Mouse (Mus musculus) hindbrain, embryonic 12.5 days (tissue): ENCODE results near the gene Mmp17. TPM values are rescaled to one million over a fixed set of nuclear protein-coding genes. Genes with fewer than 3 reads are reported as not detected.
"Not testable (repeated sequence)": the region's sequence is repeated elsewhere in the genome, so short reads cannot be mapped to it uniquely, and the experiment has no call there.

ENCODE experiments used
- ATAC-seq: fragments of 200-750 bp; cut with Nextera tagmentation; 2 replicates; pipeline ENCODE4 v1.8.0; 2017; ENCODE audit warnings: moderate TSS enrichment; ENCODE audit not compliant: low FRiP score
- H3K27ac ChIP-seq: fragments of 300-500 bp; sonication (generic); 2 replicates; pipeline ENCODE4 v1.5.1; 2016; ENCODE audit warnings: mild to moderate bottlenecking
- H3K27me3 ChIP-seq: fragments of 300-500 bp; sonication (generic); 2 replicates; pipeline ENCODE4 v1.6.1; 2016; ENCODE audit warnings: mild to moderate bottlenecking
- H3K36me3 ChIP-seq: fragments of 300-500 bp; sonication (generic); 2 replicates; pipeline ENCODE4 v1.6.1; 2016; ENCODE audit warnings: mild to moderate bottlenecking
- H3K4me1 ChIP-seq: fragments of 300-500 bp; sonication (generic); 2 replicates; pipeline ENCODE4 v1.6.1; 2016
- H3K4me2 ChIP-seq: fragments of 300-500 bp; sonication (generic); replicated peaks from 2 replicates; pipeline ENCODE4 v1.6.1; 2016; ENCODE audit warnings: mild to moderate bottlenecking
- H3K4me3 ChIP-seq: fragments of 300-500 bp; sonication (generic); 2 replicates; pipeline ENCODE4 v1.5.1; 2016; ENCODE audit warnings: mild to moderate bottlenecking
- H3K9ac ChIP-seq: fragments of 300-500 bp; sonication (generic); 2 replicates; pipeline ENCODE4 v1.6.1; 2016; ENCODE audit warnings: mild to moderate bottlenecking, moderate library complexity
- H3K9me3 ChIP-seq: fragments of 300-500 bp; sonication (generic); replicated peaks from 2 replicates; pipeline ENCODE4 v1.6.1; 2016; ENCODE audit warnings: mild to moderate bottlenecking
- WGBS: fragments of 180-500 bp; shearing (Covaris S2); methylation state at CpG from one replicate; pipeline ENCODE4 v1.1.7; 2016; 5-methylcytosine and 5-hydroxymethylcytosine counted together
- polyA plus RNA-seq: library from polyadenylated mRNA; unstranded; fragments of >200 nt; fragmentation: Nextera tagmentation; extraction: Ambion mirVana; gene quantifications from 2 replicates; pipeline ENCODE4 v1.2.1, GENCODE M21; 2016

Mmp17 gene
- polyA plus RNA-seq, 1 experiment from 2014 or later = 8.5 TPM

DNA sequence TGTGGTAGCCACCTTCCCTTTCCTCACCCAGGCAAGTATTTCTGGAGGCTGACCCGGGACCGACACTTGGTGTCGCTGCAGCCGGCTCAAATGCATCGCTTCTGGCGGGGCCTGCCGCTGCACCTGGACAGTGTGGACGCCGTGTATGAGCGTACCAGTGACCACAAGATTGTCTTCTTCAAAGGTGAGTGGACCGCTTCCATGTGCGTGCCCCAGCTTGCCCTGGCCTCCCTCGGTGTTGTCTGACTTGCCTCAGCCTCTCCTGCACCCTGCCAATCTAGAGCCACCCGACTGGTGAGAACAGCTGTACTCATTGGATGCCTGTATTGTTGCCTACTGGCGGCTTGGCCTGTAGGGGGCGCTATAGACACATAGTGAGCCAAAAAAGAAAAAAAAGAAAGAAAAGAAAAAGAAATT, 18.1 kb downstream of the Mmp17 start:
- no peaks in the 10 kb centered on the region for H3K27me3 ChIP-seq
- peaks cover 37% of the 10 kb centered on the region for H3K36me3 ChIP-seq
- no peak overlapping the region for H3K9ac ChIP-seq
- H3K27ac ChIP-seq = no peak overlapping the region
- H3K4me3 ChIP-seq = no peak overlapping the region
- H3K9me3 ChIP-seq = no peaks in the 10 kb centered on the region
- no peak for ATAC-seq
- no peaks in the 10 kb centered on the region for H3K4me1 ChIP-seq
- no peak overlapping the region for H3K4me2 ChIP-seq
- WGBS = 33% methylated on average over 16 of the region's 16 CpGs

DNA sequence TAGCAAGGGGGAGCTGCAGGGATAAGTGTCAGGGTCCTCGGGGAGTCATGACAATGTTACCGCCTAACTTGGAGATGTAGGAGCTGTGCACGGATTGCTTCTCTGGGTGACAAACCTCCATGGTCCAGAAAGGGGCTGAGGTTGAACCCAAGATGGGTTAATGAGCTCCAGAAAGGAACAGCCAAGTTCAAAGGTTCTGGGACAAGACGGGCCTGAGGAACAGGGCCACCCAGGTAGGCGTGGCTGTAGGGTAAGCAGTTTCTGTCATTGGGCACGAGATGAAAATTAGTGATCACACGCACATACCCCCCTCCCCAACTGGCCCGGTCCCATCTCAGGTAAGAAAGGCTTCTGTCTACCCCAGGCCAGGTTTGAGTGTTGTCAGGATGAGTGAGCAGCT, 23.5 kb downstream of the Mmp17 start:
- Histone ChIP-seq H3K4me3 (no peak overlapping the region), H3K9ac (no peak overlapping the region), H3K27ac (no peak overlapping the region), H3K4me1 (no peaks in the 10 kb centered on the region), H3K27me3 (no peaks in the 10 kb centered on the region), H3K4me2 (no peak overlapping the region), H3K9me3 (no peaks in the 10 kb centered on the region), H3K36me3 (peaks cover 18% of the 10 kb centered on the region; the same call in 1 of the 2 replicates)
- 82% methylated on average over 8 of the region's 8 CpGs for WGBS
- ATAC-seq = no peak

DNA sequence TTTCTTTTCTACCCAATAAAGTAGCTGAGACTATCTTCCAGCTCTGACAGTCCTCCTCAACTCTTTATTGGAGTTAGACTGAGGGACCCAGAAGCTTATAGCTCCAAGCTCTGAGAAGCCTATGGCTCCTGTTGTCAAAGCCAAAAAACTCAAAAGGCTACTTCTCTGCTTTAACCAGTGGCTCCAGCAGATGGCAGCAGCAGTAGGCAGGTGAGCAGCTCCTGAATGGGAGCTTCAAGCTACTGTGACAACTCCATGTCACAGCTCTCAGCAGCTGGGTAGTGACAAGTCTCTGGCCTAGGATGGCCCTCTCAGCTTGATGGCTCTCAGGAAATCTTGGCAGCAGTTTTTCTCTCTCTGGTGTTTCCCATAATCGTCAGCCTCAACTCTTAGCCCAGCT, 27.1 kb downstream of the Mmp17 start:
- no peaks in the 10 kb centered on the region for H3K9me3 ChIP-seq
- H3K4me3 ChIP-seq = no peak overlapping the region
- 12% methylated on average over 1 of the region's 1 CpGs for WGBS
- H3K9ac ChIP-seq = no peak overlapping the region
- no peak overlapping the region for H3K27ac ChIP-seq
- no peaks in the 10 kb centered on the region for H3K4me1 ChIP-seq
- H3K4me2 ChIP-seq = no peak overlapping the region
- H3K36me3 ChIP-seq = peaks cover 12% of the 10 kb centered on the region; the same call in 1 of the 2 replicates
- no peak for ATAC-seq
- no peaks in the 10 kb centered on the region for H3K27me3 ChIP-seq

DNA sequence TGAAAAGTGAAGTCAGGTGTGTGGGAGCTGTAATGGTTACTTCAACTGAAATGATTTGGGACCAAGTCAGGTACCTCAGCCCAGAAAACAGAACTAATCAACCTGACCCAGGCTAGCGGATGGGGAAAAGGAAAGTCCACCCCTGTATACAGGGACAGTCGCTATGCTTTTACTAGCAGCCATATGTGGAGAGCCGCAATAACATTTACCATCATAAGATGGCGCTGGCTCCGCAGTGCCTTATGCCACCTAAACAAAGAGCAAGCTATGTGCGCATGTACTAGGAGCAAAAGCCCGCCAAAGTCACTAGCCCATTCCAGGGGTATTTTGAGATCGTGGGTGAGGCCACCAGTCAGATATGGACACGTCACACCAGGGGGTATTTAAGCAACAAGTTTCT, 36.6 kb downstream of the Mmp17 start:
- WGBS = 61% methylated on average over 9 of the region's 9 CpGs
- not testable (repeated sequence) for H3K9ac ChIP-seq, H3K9me3 ChIP-seq, H3K27ac ChIP-seq, ATAC-seq, H3K4me3 ChIP-seq, H3K4me1 ChIP-seq, H3K36me3 ChIP-seq, H3K4me2 ChIP-seq, H3K27me3 ChIP-seq

DNA sequence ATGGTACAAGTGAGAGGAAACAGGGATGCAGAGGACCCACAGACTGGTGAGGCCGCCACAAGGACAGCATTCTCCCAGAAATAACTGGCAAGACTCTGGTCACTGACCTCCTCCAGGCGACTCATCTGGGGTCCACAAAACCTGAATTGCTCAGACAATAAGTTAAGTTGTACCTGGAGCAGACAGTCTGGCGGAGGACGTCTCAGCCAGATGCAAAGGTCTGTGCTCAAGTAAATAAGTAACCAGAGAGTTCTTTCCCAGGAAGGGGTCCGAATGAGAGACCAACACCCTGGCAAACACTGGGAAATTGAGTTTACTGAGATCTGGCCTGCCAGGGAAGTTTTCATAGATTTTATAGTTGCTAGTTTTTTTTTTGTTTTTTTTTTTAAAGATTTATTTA, 37.4 kb downstream of the Mmp17 start:
- Histone ChIP-seq H3K9me3 (no peaks in the 10 kb centered on the region), H3K27me3 (no peaks in the 10 kb centered on the region), H3K4me2 (no peak overlapping the region), H3K4me1 (no peaks in the 10 kb centered on the region), H3K9ac (no peak overlapping the region), H3K27ac (no peak overlapping the region), H3K4me3 (no peak overlapping the region), H3K36me3 (no peaks in the 10 kb centered on the region)
- no peak for ATAC-seq
- WGBS = 79% methylated on average over 5 of the region's 5 CpGs

DNA sequence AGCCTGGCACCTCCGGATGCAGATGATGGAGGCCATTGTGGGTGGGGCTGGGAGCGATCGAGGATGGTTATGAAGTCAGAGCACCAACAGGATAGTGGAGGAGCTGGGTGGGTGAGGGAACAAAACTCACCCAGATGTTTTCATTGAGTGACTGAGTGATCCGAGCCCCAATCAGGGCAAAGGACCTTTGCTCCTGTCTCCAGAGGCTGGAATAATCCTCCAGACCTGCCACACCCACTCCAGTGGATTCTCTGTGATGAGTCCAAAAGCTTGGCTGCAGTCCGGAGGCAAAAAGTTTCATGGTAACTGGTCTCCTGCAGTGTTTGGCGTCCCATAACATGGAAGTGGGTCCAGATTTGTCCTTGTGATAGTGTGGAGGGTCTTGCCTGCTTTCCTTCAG, 42.1 kb downstream of the Mmp17 start:
- 89% methylated on average over 6 of the region's 6 CpGs for WGBS
- no peak overlapping the region for H3K4me2 ChIP-seq
- H3K27ac ChIP-seq = no peak overlapping the region
- no peaks in the 10 kb centered on the region for H3K36me3 ChIP-seq
- ATAC-seq = no peak
- no peaks in the 10 kb centered on the region for H3K4me1 ChIP-seq
- no peak overlapping the region for H3K9ac ChIP-seq
- no peak overlapping the region for H3K4me3 ChIP-seq
- no peaks in the 10 kb centered on the region for H3K9me3 ChIP-seq
- no peaks in the 10 kb centered on the region for H3K27me3 ChIP-seq

DNA sequence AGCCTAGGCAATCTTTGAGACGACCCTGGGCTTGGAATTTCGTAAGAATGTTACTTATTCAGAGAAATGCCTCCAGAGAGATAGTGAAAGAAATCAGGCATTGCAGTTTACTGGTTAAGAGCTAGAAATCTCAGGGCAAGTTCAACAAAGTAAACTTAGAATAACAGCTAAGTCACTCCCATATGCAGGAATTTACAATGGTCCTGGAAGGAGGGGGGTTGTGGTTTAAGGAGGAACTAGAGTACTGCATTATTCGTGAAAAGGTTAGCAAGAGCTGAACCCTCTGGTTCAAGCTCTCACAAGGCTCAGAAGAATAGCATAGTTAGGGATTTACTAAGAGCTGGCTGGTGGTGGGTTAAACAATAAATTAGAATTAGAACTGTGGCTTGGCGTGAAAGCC, 42.6 kb downstream of the Mmp17 start:
- not testable (repeated sequence) for H3K27ac ChIP-seq, H3K9me3 ChIP-seq, H3K36me3 ChIP-seq, H3K4me2 ChIP-seq, H3K4me3 ChIP-seq, ATAC-seq, H3K9ac ChIP-seq, H3K27me3 ChIP-seq, H3K4me1 ChIP-seq
- WGBS = 80% methylated on average over 4 of the region's 4 CpGs

DNA sequence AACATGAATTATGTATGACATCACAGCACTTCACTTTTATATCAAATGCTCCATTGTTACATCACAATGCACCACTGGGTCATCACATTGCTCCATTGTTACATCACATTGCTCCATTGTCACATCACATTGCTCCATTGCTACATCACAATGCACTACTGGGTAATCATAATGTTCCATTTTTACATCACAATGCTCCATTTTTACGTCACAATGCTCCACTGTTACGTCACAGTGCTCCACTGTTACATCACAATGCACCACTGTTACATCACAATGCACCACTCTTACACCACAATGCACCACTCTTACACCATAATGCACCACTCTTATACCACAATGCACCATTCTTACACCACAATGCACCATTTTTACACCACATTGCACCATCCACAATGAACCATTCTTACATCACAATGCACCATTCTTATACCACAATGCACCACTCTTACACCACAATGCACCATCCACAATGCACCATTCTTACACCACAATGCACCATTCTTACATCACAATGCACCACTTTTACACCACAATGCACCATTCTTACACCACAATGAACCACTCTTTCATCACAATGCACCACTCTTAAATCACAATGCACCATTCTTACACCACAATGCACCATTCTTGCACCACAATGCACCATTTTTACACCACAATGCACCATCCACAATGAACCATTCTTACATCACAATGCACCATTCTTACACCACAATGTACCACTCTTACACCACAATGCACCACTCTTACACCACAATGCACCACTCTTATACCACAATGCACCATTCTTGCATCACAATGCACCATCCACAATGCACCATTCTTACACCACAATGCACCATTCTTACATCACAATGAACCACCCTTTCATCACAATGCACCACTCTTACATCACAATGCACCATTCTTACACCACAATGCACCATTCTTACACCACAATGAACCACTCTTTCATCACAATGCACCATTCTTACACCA, 48.6 kb downstream of the Mmp17 start:
- 78% methylated on average over 2 of the region's 2 CpGs for WGBS
- not testable (repeated sequence) for ATAC-seq, H3K4me2 ChIP-seq, H3K27me3 ChIP-seq, H3K4me3 ChIP-seq, H3K9me3 ChIP-seq, H3K27ac ChIP-seq, H3K4me1 ChIP-seq, H3K9ac ChIP-seq, H3K36me3 ChIP-seq

DNA sequence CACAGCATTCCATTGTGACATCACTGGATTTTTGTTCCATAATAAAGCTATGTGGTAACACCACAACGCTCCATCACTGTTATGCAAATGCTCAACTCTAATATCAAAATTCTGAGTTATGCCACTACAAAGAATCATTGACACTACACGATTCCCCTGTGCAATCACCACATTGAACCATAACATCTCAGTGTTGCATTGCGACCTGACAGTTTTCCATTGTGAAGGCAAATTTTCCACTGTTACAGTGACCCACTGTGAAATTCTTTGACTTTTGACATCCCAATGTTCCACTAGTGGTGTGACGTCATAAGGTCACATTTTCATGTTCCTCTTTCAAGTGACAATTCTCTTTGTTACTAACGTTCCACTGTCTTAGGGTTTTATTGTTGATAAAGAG, 66.9 kb downstream of the Mmp17 start:
- Histone ChIP-seq H3K4me1 (no peaks in the 10 kb centered on the region), H3K4me2 (no peak overlapping the region), H3K4me3 (no peak overlapping the region), H3K36me3 (peaks cover 8% of the 10 kb centered on the region; the same call in 1 of the 2 replicates), H3K27ac (no peak overlapping the region), H3K9me3 (no peaks in the 10 kb centered on the region), H3K27me3 (no peaks in the 10 kb centered on the region), H3K9ac (no peak overlapping the region)
- 83% methylated on average over 5 of the region's 5 CpGs for WGBS
- no peak for ATAC-seq

DNA sequence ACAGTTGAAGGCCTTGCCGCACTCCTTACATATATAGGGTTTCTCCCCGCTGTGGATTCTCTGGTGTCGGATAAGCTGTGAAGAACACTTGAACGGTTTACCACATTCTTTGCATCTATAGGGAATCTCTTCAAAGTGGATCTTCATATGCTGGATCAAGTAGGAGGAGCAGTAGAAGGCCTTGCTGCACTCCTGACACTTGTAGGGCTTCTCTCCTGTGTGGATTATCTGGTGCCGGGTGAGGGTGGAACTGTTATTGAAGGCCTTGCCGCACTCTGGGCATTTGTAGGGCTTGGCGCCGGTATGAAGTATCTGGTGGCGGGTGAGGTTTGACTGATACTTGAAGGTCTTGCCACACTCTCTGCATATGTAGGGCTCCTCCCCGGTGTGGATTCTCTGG, 73.0 kb downstream of the Mmp17 start:
- Histone ChIP-seq H3K36me3 (peaks cover 50% of the 10 kb centered on the region), H3K9ac (no peak overlapping the region), H3K27me3 (no peaks in the 10 kb centered on the region)

DNA sequence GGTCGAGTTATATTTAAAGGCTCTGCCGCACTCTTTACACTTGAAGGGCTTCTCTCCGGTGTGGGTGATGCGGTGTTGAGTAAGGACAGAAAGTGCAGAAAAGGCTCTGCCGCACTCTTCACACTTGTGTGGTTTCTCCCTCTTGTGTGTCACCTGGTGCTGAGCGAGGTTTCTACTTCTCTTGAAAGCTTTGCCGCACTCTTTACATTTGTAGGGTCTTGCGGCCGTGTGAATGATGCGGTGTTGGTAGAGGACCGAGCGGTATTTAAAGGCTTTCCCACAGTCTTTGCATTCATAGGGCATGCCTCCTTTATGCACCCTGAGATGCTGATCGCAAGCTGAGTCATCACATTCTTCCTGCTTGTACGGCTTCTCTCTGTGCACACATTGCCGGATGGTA, 74.0 kb downstream of the Mmp17 start:
- 94% methylated on average over 15 of the region's 15 CpGs for WGBS
- H3K36me3 ChIP-seq = peaks cover 49% of the 10 kb centered on the region
- H3K9me3 ChIP-seq = no peaks in the 10 kb centered on the region
- no peak overlapping the region for H3K9ac ChIP-seq
- H3K27me3 ChIP-seq = no peaks in the 10 kb centered on the region
- H3K4me1 ChIP-seq = no peaks in the 10 kb centered on the region
- no peak for ATAC-seq
- H3K27ac ChIP-seq = no peak overlapping the region
- no peak overlapping the region for H3K4me2 ChIP-seq
- no peak overlapping the region for H3K4me3 ChIP-seq

More for the DNA sequence above, 73.0 kb downstream of the Mmp17 start:
- no peaks in the 10 kb centered on the region for H3K4me1 ChIP-seq
- WGBS = 97% methylated on average over 10 of the region's 10 CpGs
- H3K9me3 ChIP-seq = no peaks in the 10 kb centered on the region
- no peak for ATAC-seq
- H3K4me2 ChIP-seq = no peak overlapping the region
- H3K27ac ChIP-seq = no peak overlapping the region
- H3K4me3 ChIP-seq = no peak overlapping the region
